Mouse (Mus musculus) stomach, postnatal 0 days (tissue): ENCODE data around the gene Zbed6.

Experiments used
- CTCF ChIP-seq: IDR thresholded peaks from 2 replicates; pipeline ENCODE4 v1.5.1; 2016; ENCODE audit warnings: antibody characterized with exemption, low read depth, mild to moderate bottlenecking, moderate library complexity
- EP300 ChIP-seq: optimal IDR thresholded peaks from 2 replicates; pipeline ENCODE3; 2016; ENCODE audit warnings: antibody characterized with exemption

DNA sequence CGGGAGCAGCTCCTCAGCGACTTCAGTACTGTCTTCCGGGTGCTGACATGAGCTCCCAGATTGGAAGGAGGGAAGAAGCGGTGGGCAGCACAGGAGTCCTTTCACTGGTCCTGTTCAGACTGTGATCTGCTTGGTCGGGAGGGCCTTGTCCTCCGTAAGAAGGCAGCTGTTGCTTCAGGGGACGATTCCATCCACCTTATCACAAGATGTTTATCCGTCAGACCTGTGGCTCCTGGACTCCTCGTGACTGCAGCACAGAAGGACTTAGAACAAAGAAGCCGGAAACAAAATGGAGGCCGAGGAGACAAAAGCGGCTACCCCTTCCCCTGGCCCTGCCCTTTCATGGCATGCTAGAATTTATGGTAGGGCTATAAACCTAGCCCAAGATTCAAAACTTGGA, 9.5 kb upstream of the Zbed6 start:
- TF ChIP-seq EP300, result no peak
- no peak for TF ChIP-seq CTCF
